Comparison of ENCODE assay signal across 20 mouse cellular contexts in genomic region chr5:92366565-92366964, GRCm38 (mm10). TPM values are rescaled to one million over a fixed set of nuclear protein-coding genes. Genes with fewer than 3 reads are reported as not detected.
"Had no signal": no experiment of that assay in that cellular context is flagged by ENCODE, and none has a peak within 500 bp of the region (broad histone marks: within the 10 kb centered on the region; RNA-seq: fewer than 3 reads in every experiment).

No protein-coding gene starts in this region.

- H3K9ac ChIP-seq: limb, embryonic 12.5 days; liver, embryonic 13.5 days; lung, embryonic 14.5 days; midbrain, embryonic 13.5 days had no signal

- H3K9me3 ChIP-seq: limb, embryonic 12.5 days; liver, embryonic 13.5 days; megakaryocyte, embryonic 14.5 days; midbrain, embryonic 13.5 days had no signal

- H3K27me3 ChIP-seq: liver, embryonic 13.5 days; midbrain, embryonic 13.5 days had no signal

- H3K36me3 ChIP-seq: limb, embryonic 12.5 days; liver, embryonic 13.5 days; midbrain, embryonic 13.5 days had no signal

- H3K27ac ChIP-seq: kidney, postnatal 0 days; limb, embryonic 12.5 days; liver, embryonic 13.5 days; macrophage; midbrain, embryonic 13.5 days had no signal

- DNase-seq: kidney, adult 11 months; kidney, adult 9 months; kidney, postnatal 36 days; layer of hippocampus, adult 9-11 months; layer of hippocampus, postnatal 36 days; liver, embryonic 13.5 days; lung, embryonic 14.5 days; lung, postnatal 10 days; right cerebral cortex, postnatal 14 days; thymus, adult 2 months; thymus, postnatal 25 days had no signal

- H3K4me3 ChIP-seq: limb, embryonic 12.5 days; liver, embryonic 13.5 days; megakaryocyte, embryonic 14.5 days; midbrain, embryonic 13.5 days had no signal

- H3K4me2 ChIP-seq: limb, embryonic 12.5 days; liver, embryonic 13.5 days; lung, embryonic 14.5 days; midbrain, embryonic 13.5 days had no signal

- ATAC-seq: midbrain, embryonic 13.5 days had no signal

RNA-seq across cellular contexts. Expression of gene Cxcl10, which starts 17.9 kb away (rescaled TPM):
- total RNA-seq: layer of hippocampus, adult 18-20 months; layer of hippocampus, postnatal 36 days; left cerebral cortex, postnatal 25 days; midbrain, postnatal 0 days had no signal
- polyA plus RNA-seq: lung, embryonic 14.5 days; neural tube, embryonic 14.5 days had no signal

RNA-seq across cellular contexts. Expression of gene Art3, which starts 34.9 kb away (rescaled TPM):
- polyA plus RNA-seq: macrophage had no signal

RNA-seq across cellular contexts. Expression of gene Cxcl9, which starts 38.7 kb away (rescaled TPM):
- total RNA-seq: layer of hippocampus, adult 18-20 months; layer of hippocampus, postnatal 36 days; left cerebral cortex, postnatal 25 days; midbrain, postnatal 0 days had no signal
- polyA plus RNA-seq: limb, embryonic 12.5 days; liver, embryonic 13.5 days; lung, embryonic 14.5 days; midbrain, embryonic 13.5 days; midbrain, postnatal 0 days; neural tube, embryonic 14.5 days had no signal
